8 mouse cellular contexts compared by ENCODE assay signal in the genomic region with DNA sequence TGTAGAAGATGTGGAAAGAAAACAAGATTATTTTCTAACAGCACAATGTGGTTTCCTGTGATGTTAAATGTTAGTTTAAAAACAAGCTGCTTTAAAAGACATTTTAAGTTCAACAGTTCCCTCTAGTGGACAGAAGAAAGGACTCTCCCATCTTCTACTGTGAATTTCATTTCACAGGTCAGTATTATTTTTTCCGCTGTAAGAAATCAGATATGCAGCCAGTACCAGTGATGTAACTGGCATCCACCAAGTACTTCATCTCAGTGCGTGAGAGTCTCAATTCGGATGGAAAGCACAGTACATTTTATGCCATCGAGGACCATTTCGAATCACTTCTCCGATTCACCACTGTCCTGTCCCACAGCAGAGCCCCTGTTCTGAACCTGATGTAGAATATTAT. TPM values are rescaled to one million over a fixed set of nuclear protein-coding genes. Genes with fewer than 3 reads are reported as not detected.
DNase-seq lines count a peak whose midpoint lies in the region; ATAC-seq and TF ChIP-seq lines count a peak whose summit lies in the region.
"Had no signal": no experiment of that assay in that cellular context is flagged by ENCODE, and none has a peak within 500 bp of the region (broad histone marks: within the 10 kb centered on the region; RNA-seq: fewer than 3 reads in every experiment).

No protein-coding gene starts in this region.

- POLR2A ChIA-PET in Patski (lab: Charles Lee): interaction anchor here (0.5 to 0.6 kb wide), 3 partner anchors 40 to 279 kb away, joined by 3 to 4 read pairs (median 4); no protein-coding TSS in a partner anchor

- H3K79me2 ChIP-seq in liver, adult 2 months (ENCODE audit: control insufficient read depth, insufficient read depth, low read length): no peaks in the 10 kb centered on the region

- no peak overlapping the region for H3K9ac ChIP-seq in liver, adult 2 months (ENCODE audit: low read depth, low read length)
- H3K9ac ChIP-seq in liver, embryonic 12.5 days: no peak overlapping the region
- no peak overlapping the region for H3K9ac ChIP-seq in forebrain, embryonic 15.5 days (replicated peaks)
- no peak overlapping the region for H3K9ac ChIP-seq in midbrain, postnatal 0 days (replicated peaks; ENCODE audit: low read length, poor library complexity, severe bottlenecking)
- H3K9ac ChIP-seq: limb, embryonic 15.5 days had no signal

- CTCF ChIA-PET in Patski (lab: Charles Lee): interaction anchor here (0.6 to 1.7 kb wide), 4 partner anchors 11 to 312 kb away, joined by 3 to 4 read pairs (median 4); no protein-coding TSS in a partner anchor

- whole genome bisulfite sequencing in liver, adult 2 months: 58% methylated on average over 6 of the region's 6 CpGs
- WGBS in liver, embryonic 12.5 days (ENCODE audit: insufficient replicate concordance): 64% methylated on average over 6 of the region's 6 CpGs
- WGBS in forebrain, embryonic 15.5 days: 72% methylated on average over 6 of the region's 6 CpGs
- WGBS in midbrain, postnatal 0 days: 64% methylated on average over 6 of the region's 6 CpGs

- no peak overlapping the region for H3K4me3 ChIP-seq in liver, adult 2 months (ENCODE audit: insufficient read depth, low read depth, low read length)
- H3K4me3 ChIP-seq in liver, embryonic 12.5 days: no peak overlapping the region
- H3K4me3 ChIP-seq in forebrain, embryonic 15.5 days: no peak overlapping the region
- H3K4me3 ChIP-seq in midbrain, postnatal 0 days (ENCODE audit: low read depth, low read length): no peak overlapping the region
- H3K4me3 ChIP-seq: limb, embryonic 15.5 days had no signal

- H3K9me3 ChIP-seq in liver, embryonic 12.5 days (replicated peaks): no peaks in the 10 kb centered on the region
- no peaks in the 10 kb centered on the region for H3K9me3 ChIP-seq in forebrain, embryonic 15.5 days
- no peaks in the 10 kb centered on the region for H3K9me3 ChIP-seq in midbrain, postnatal 0 days (ENCODE audit: low read length)
- H3K9me3 ChIP-seq: limb, embryonic 15.5 days had no signal

- peak; percentile 14; the same call in 1 of the 2 replicates for TF ChIP-seq CTCF in liver, adult 2 months (IDR thresholded peaks at IDR 0.05; ENCODE audit: low read depth, low read length)
- peak; percentile 41 for TF ChIP-seq CTCF in Patski (IDR thresholded peaks at IDR 0.05)
- peak; percentile 82 for TF ChIP-seq CTCF in midbrain, postnatal 0 days (IDR thresholded peaks at IDR 0.05)

- in situ Hi-C loops in Patski (cut with MboI; ENCODE audit: low pct_unique_long_range_greater_than_20kb): no loop called here

- DNase-seq in liver, adult 2 months (ENCODE audit: extremely low read depth, low read depth, low spot score): peak; percentile 67
- no peak for DNase-seq in Patski (ENCODE audit: low read depth, low spot score)
- peak; percentile 81 for DNase-seq in midbrain, postnatal 0 days (ENCODE audit: low spot score)
- DNase-seq in urinary bladder, adult 2 months (ENCODE audit: low spot score): no peak
- DNase-seq in right cerebral cortex, adult 2 months (ENCODE audit: low spot score in 2 of 2): no peak

- H3K4me2 ChIP-seq in liver, embryonic 12.5 days: no peak overlapping the region
- no peak overlapping the region for H3K4me2 ChIP-seq in forebrain, embryonic 15.5 days (replicated peaks)
- no peak overlapping the region for H3K4me2 ChIP-seq in midbrain, postnatal 0 days (ENCODE audit: low read depth, low read length, poor library complexity, severe bottlenecking)
- H3K4me2 ChIP-seq: limb, embryonic 15.5 days had no signal

- H3K4me1 ChIP-seq in liver, adult 2 months (ENCODE audit: control insufficient read depth, insufficient read depth, low read length): peaks cover 5% of the 10 kb centered on the region; the same call in 1 of the 2 replicates
- peaks cover 16% of the 10 kb centered on the region for H3K4me1 ChIP-seq in liver, embryonic 12.5 days
- H3K4me1 ChIP-seq in forebrain, embryonic 15.5 days: no peaks in the 10 kb centered on the region
- H3K4me1 ChIP-seq in midbrain, postnatal 0 days (ENCODE audit: insufficient read depth, low read length): no peaks in the 10 kb centered on the region
- H3K4me1 ChIP-seq: limb, embryonic 15.5 days had no signal

- ATAC-seq in liver, embryonic 12.5 days: no peak
- ATAC-seq in Patski: no peak
- ATAC-seq in forebrain, embryonic 15.5 days (replicated peaks): peak; percentile 43; the same call in 1 of the 2 replicates
- peak; percentile 62; the same call in 1 of the 2 replicates for ATAC-seq in midbrain, postnatal 0 days (ENCODE audit: low FRiP score)

- H3K36me3 ChIP-seq in liver, adult 2 months (ENCODE audit: control insufficient read depth, insufficient read depth, low read length): no peaks in the 10 kb centered on the region
- H3K36me3 ChIP-seq in liver, embryonic 12.5 days: peaks cover 3% of the 10 kb centered on the region; the same call in 1 of the 2 replicates
- no peaks in the 10 kb centered on the region for H3K36me3 ChIP-seq in forebrain, embryonic 15.5 days
- no peaks in the 10 kb centered on the region for H3K36me3 ChIP-seq in midbrain, postnatal 0 days (ENCODE audit: insufficient read depth, low read length)
- H3K36me3 ChIP-seq: limb, embryonic 15.5 days had no signal

- no peaks in the 10 kb centered on the region for H3K27me3 ChIP-seq in liver, adult 2 months (ENCODE audit: control insufficient read depth, insufficient read depth, low read length)
- no peaks in the 10 kb centered on the region for H3K27me3 ChIP-seq in liver, embryonic 12.5 days (replicated peaks)
- no peaks in the 10 kb centered on the region for H3K27me3 ChIP-seq in Patski
- H3K27me3 ChIP-seq in forebrain, embryonic 15.5 days: no peaks in the 10 kb centered on the region
- H3K27me3 ChIP-seq in midbrain, postnatal 0 days (ENCODE audit: insufficient read depth, low read length): no peaks in the 10 kb centered on the region
- H3K27me3 ChIP-seq: limb, embryonic 15.5 days had no signal

- no peak for TF ChIP-seq POLR2A in liver, adult 2 months (IDR thresholded peaks at IDR 0.05; ENCODE audit: extremely low read depth, insufficient read depth, low read length)

- H3K27ac ChIP-seq in liver, adult 2 months (replicated peaks; ENCODE audit: insufficient read depth, low read depth, low read length): no peak overlapping the region
- H3K27ac ChIP-seq in liver, embryonic 12.5 days: no peak overlapping the region
- no peak overlapping the region for H3K27ac ChIP-seq in forebrain, embryonic 15.5 days (replicated peaks)
- no peak overlapping the region for H3K27ac ChIP-seq in midbrain, postnatal 0 days (ENCODE audit: low read depth, low read length)
- H3K27ac ChIP-seq: limb, embryonic 15.5 days had no signal

RNA-seq across cellular contexts. Expression of a gene that starts 45.2 kb away (rescaled TPM):
- 4.4 and 6.8 TPM in 2 replicates for total RNA-seq in liver, adult 2 months (2014; rRNA removed)
- polyA plus RNA-seq in liver, adult 2 months (2012; rRNA removed): 0.45 and 1.4 TPM in 2 replicates
- polyA plus RNA-seq in liver, embryonic 12.5 days (2016; fragmentation: Nextera tagmentation; extraction: Ambion mirVana): 2.4 and 2.6 TPM in 2 replicates
- polyA plus RNA-seq in Patski (2021): 2.1 TPM
- 5.5 and 5.7 TPM in 2 replicates for polyA plus RNA-seq in forebrain, embryonic 15.5 days (2015; fragmentation: Nextera tagmentation; extraction: Ambion mirVana)
- total RNA-seq in midbrain, postnatal 0 days (2014; rRNA removed): 4.2 and 7.1 TPM in 2 replicates
- polyA plus RNA-seq in midbrain, postnatal 0 days (2015; fragmentation: Nextera tagmentation; extraction: Ambion mirVana): 1.7 and 2.0 TPM in 2 replicates
- 2.9 TPM in 2 replicates for polyA plus RNA-seq in urinary bladder, adult 2 months (2012; rRNA removed)

Comparison
In these comparisons a context has a peak if more than half of its experiments do, and no peak if none do; other contexts are left out.
1. DNase-seq: peak in liver, adult 2 months (single experiment) and midbrain, postnatal 0 days (single experiment); none in Patski (single experiment), urinary bladder, adult 2 months (single experiment) and right cerebral cortex, adult 2 months (0 of 2).
2. CTCF ChIP-seq: peak in every context shown above with its lines; median percentile 82 in midbrain, postnatal 0 days; 41 in Patski; 14 in liver, adult 2 months.
3. ATAC-seq: peak in forebrain, embryonic 15.5 days (single experiment) and midbrain, postnatal 0 days (single experiment); none in liver, embryonic 12.5 days (single experiment) and Patski (single experiment).